Mouse (Mus musculus): ENCODE measurements around the gene Fbxo24. TPM values are rescaled to one million over a fixed set of nuclear protein-coding genes. Genes with fewer than 3 reads are reported as not detected.

Fbxo24 gene
- polyA plus RNA-seq, 1 experiment from 2014 or later = 0.14 TPM

DNA sequence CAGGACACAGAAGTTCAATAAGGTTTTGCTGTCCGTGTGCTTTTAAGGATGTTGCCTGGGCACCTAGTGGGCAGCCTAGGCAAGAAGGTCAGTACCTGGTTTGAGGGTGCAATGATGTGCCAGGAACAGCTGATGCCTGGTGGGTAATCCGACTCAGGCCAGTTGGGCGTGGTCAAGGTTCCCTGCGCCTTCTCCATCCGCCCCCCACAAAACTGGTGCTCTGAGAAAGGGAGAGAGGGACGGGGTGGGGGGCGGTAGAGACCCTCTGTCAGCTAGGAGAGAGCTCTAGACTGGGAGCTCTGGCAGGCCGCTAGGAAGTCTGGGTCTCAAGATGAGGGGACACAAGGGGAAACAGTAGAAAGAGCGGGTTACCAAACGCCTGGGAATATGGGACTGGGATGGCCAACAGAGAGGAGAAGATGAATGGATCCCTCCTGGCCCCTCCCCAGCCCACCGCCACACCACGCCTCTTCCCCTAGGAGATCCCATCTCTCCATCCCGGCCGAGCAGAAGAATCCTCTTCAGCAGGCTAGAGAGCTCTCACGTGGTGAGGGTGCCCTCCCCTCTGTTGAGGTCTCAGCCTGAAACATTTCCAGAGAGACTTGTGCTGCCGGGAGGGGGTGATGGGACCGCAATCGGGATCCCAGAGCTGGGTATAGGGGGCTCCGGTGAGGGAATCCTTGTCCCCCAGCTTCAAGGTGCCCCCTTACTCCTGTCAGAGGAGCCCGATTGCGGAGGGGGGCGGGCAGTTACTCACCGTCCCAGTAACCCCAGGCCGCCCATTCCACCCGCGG, 20.7 kb downstream of the Fbxo24 start:
- Histone ChIP-seq H3K4me3 (ENCODE audit: low read depth, low read length) (peak overlapping the region; percentile 16; the same call in 1 of the 2 replicates), H3K4me1 (ENCODE audit: control insufficient read depth, insufficient read depth, low read length) (peaks cover 37% of the 10 kb centered on the region), H3K9me3 (ENCODE audit: control insufficient read depth, low read depth, low read length) (no peaks in the 10 kb centered on the region), H3K36me3 (ENCODE audit: control insufficient read depth, insufficient read depth, low read length) (peaks cover 10% of the 10 kb centered on the region; the same call in 1 of the 2 replicates), H3K27me3 (ENCODE audit: control insufficient read depth, insufficient read depth, low read length) (no peaks in the 10 kb centered on the region), H3K4me2 (replicated peaks; ENCODE audit: low read depth, low read length) (peak overlapping the region; percentile 40), H3K9ac (replicated peaks; ENCODE audit: low read depth, low read length) (0 out of 2 replicates have a peak overlapping the region, but pooled peaks have one; percentile 3), H3K27ac (ENCODE audit: low read length) (no peak overlapping the region)
- ATAC-seq (ENCODE audit: insufficient number of reproducible peaks, insufficient read depth, low FRiP score, low read depth) = no peak
- WGBS = 22% methylated on average over 26 of the region's 26 CpGs

DNA sequence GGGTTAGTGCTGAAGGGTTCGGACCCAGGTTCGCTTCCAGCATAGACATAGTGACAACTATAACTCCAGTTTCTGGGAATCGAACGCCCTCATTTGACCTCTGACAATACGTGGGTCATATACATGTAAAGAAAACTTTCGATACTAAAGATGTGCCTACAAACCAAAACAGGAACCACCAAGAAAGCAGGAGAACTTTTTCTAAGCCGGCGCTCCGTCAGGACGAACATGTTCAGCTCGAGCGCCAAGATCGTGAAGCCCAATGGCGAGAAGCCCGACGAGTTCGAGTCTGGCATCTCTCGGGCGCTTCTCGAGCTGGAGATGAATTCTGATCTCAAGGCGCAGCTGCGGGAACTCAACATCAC, 27.5 kb downstream of the Fbxo24 start:
- H3K27ac ChIP-seq (ENCODE audit: low read length) = peak overlapping the region; percentile 58; the same call in 1 of the 2 replicates
- H3K36me3 ChIP-seq (ENCODE audit: control insufficient read depth, insufficient read depth, low read length) = peaks cover 2% of the 10 kb centered on the region; the same call in 1 of the 2 replicates
- H3K9ac ChIP-seq (replicated peaks; ENCODE audit: low read depth, low read length) = peak overlapping the region; percentile 73; the same call in 1 of the 2 replicates
- no peaks in the 10 kb centered on the region for H3K27me3 ChIP-seq (ENCODE audit: control insufficient read depth, insufficient read depth, low read length)
- H3K9me3 ChIP-seq (ENCODE audit: control insufficient read depth, low read depth, low read length) = no peaks in the 10 kb centered on the region
- H3K4me3 ChIP-seq (ENCODE audit: low read depth, low read length) = peak overlapping the region; percentile 64
- H3K4me1 ChIP-seq (ENCODE audit: control insufficient read depth, insufficient read depth, low read length) = peaks cover 16% of the 10 kb centered on the region
- under 1% methylated on average over 22 of the region's 22 CpGs for WGBS
- peak overlapping the region; percentile 66 for H3K4me2 ChIP-seq (replicated peaks; ENCODE audit: low read depth, low read length)
- ATAC-seq (ENCODE audit: insufficient number of reproducible peaks, insufficient read depth, low FRiP score, low read depth) = no peak

DNA sequence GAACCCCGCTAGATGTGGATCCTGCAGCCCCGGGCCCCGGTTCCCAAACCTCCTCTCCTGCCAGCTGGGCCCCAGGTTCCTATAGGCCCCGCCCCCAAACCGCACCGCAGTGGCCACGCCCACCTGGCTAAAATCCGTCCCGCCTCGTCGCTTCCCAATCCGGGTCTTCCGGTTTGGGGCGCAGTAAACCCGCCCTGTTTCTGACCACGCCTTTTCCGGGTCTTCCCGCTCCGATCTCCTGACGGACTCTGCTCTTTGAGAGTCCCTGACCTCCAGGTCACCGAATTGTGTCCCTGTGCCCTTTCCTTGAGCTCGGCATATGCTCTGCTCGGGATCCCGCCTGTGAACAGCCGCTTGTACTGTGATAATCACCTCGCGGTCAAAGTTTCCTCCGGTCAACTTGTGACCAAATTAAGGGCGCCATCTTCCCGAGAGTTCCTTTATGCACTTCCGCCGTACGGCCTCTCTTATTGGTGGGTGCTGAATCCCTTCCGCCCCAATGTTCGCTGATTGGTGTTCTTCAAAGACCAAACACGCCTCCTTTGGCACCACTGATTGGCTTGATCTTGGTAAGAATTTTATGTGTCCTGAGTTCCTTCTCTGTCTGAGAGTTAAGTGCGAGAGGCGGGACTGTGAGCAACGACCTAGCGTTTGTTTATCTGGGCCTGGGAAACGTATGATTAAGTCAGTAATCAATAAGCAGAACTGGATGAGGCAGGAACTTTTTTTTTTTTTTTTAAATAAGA, 28.0 kb downstream of the Fbxo24 start, which contains the start of gene Mospd3:
Gene Mospd3, minus strand, starts transcription at position 440 of the 746 bp plus-strand sequence.
- Histone ChIP-seq H3K9ac (replicated peaks; ENCODE audit: low read depth, low read length) (peak within 1 kb of the TSS; percentile 73), H3K36me3 (ENCODE audit: control insufficient read depth, insufficient read depth, low read length) (peaks cover 2% of the 10 kb centered on the region; the same call in 1 of the 2 replicates), H3K9me3 (ENCODE audit: control insufficient read depth, low read depth, low read length) (no peaks in the 10 kb centered on the region), H3K4me3 (ENCODE audit: low read depth, low read length) (peak within 1 kb of the TSS; percentile 64), H3K27me3 (ENCODE audit: control insufficient read depth, insufficient read depth, low read length) (no peaks in the 10 kb centered on the region), H3K4me1 (ENCODE audit: control insufficient read depth, insufficient read depth, low read length) (peaks cover 16% of the 10 kb centered on the region), H3K4me2 (replicated peaks; ENCODE audit: low read depth, low read length) (peak within 1 kb of the TSS; percentile 81), H3K27ac (ENCODE audit: low read length) (peak within 1 kb of the TSS; percentile 58; the same call in 1 of the 2 replicates)
- under 1% methylated on average over 41 of the region's 41 CpGs for WGBS
- peak; percentile 96 for ATAC-seq (ENCODE audit: insufficient number of reproducible peaks, insufficient read depth, low FRiP score, low read depth)

DNA sequence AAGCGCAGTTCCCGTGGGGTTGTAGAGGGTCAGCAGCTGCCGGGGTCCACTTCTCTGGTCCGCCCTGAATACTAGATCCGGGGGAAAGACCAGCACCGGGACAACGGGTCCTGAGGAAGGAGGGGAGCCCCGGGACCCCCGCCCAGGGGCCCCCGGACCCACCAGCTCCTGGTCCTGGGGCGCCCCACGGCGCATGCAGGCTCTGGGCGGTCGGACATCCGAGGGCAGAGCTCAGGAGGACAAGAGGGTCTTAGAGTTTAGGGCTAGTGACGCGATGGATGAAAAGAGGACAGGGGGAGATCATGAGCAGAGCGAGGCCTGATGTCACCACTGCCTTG, 28.6 kb downstream of the Fbxo24 start:
- 2% methylated on average over 19 of the region's 19 CpGs for WGBS
- no peak; the same call in 1 of the 2 replicates for ATAC-seq (ENCODE audit: insufficient number of reproducible peaks, insufficient read depth, low FRiP score, low read depth)

DNA sequence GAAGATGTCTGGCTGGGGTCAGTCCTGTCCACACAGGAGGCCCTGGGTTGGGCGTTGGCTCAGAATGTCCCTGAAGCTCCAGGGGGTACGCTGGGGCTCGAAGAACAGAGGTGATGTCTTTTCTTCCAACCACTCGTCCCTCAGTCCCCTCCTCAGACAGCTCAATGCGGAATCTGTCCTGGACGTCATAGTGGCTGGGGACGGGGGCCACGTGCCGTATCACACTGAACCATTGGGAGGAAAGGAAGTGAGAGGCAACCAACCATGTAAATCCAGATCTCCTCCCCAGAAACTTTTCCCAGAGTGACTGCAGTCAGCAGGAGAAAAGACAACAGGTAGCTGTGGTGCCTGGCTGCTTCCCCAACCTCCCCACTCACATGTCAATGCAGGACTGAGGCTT, 29.2 kb downstream of the Fbxo24 start:
- Histone ChIP-seq H3K9ac (replicated peaks; ENCODE audit: low read depth, low read length) (peak overlapping the region; percentile 73), H3K4me2 (replicated peaks; ENCODE audit: low read depth, low read length) (peak overlapping the region; percentile 81), H3K27me3 (ENCODE audit: control insufficient read depth, insufficient read depth, low read length) (no peaks in the 10 kb centered on the region), H3K4me3 (ENCODE audit: low read depth, low read length) (peak overlapping the region; percentile 64), H3K36me3 (ENCODE audit: control insufficient read depth, insufficient read depth, low read length) (0 out of 2 replicates have a peak, but pooled peaks cover 2% of the 10 kb centered on the region), H3K9me3 (ENCODE audit: control insufficient read depth, low read depth, low read length) (no peaks in the 10 kb centered on the region), H3K4me1 (ENCODE audit: control insufficient read depth, insufficient read depth, low read length) (peaks cover 16% of the 10 kb centered on the region), H3K27ac (ENCODE audit: low read length) (no peak overlapping the region; the same call in 1 of the 2 replicates)
- no peak for ATAC-seq (ENCODE audit: insufficient number of reproducible peaks, insufficient read depth, low FRiP score, low read depth)
- 68% methylated on average over 9 of the region's 9 CpGs for WGBS

More for the DNA sequence above, 28.6 kb downstream of the Fbxo24 start:
- peaks cover 16% of the 10 kb centered on the region for H3K4me1 ChIP-seq (ENCODE audit: control insufficient read depth, insufficient read depth, low read length)
- peak overlapping the region; percentile 64 for H3K4me3 ChIP-seq (ENCODE audit: low read depth, low read length)
- no peaks in the 10 kb centered on the region for H3K27me3 ChIP-seq (ENCODE audit: control insufficient read depth, insufficient read depth, low read length)
- H3K36me3 ChIP-seq (ENCODE audit: control insufficient read depth, insufficient read depth, low read length) = 0 out of 2 replicates have a peak, but pooled peaks cover 2% of the 10 kb centered on the region
- peak overlapping the region; percentile 73 for H3K9ac ChIP-seq (replicated peaks; ENCODE audit: low read depth, low read length)
- peak overlapping the region; percentile 81 for H3K4me2 ChIP-seq (replicated peaks; ENCODE audit: low read depth, low read length)
- H3K27ac ChIP-seq (ENCODE audit: low read length) = 0 out of 2 replicates have a peak overlapping the region, but pooled peaks have one; percentile 18
- no peaks in the 10 kb centered on the region for H3K9me3 ChIP-seq (ENCODE audit: control insufficient read depth, low read depth, low read length)

DNA sequence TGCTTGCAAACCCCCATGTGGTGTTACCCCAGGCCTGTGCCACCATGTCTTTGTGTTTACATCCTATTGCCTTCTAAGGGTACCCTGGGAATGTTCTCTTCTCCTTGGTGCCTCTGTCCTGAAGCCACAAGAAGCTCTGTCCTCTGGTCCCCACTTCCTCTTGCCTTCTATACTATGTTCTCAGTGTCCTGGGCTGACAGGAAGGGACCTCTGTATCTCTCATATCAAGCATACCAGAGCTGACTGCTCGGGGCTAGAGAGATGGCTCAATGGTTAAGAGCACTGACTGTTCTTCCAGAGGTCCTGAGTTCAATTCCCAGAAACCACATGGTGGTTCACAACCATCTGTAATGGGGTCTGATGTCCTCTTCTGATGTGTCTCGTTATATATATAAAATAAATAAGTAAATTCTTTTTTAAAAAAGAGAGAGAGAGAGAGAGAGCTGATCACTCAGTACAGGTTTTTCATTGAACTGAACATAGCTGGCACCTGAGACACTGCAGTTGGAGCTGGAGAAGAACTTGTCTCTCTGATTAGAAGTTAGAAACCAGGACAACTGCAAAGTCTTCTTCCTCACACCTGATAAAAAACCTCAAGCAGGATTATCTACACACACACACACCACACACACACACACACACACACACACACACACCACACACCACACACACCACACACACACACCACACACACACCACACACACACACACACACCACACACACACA, 30.5 kb downstream of the Fbxo24 start:
- Histone ChIP-seq H3K36me3 (ENCODE audit: control insufficient read depth, insufficient read depth, low read length) (0 out of 2 replicates have a peak, but pooled peaks cover 2% of the 10 kb centered on the region), H3K4me2 (replicated peaks; ENCODE audit: low read depth, low read length) (no peak overlapping the region), H3K4me1 (ENCODE audit: control insufficient read depth, insufficient read depth, low read length) (peaks cover 16% of the 10 kb centered on the region), H3K9ac (replicated peaks; ENCODE audit: low read depth, low read length) (no peak overlapping the region), H3K27ac (ENCODE audit: low read length) (no peak overlapping the region), H3K4me3 (ENCODE audit: low read depth, low read length) (no peak overlapping the region), H3K27me3 (ENCODE audit: control insufficient read depth, insufficient read depth, low read length) (no peaks in the 10 kb centered on the region), H3K9me3 (ENCODE audit: control insufficient read depth, low read depth, low read length) (no peaks in the 10 kb centered on the region)
- WGBS = 81% methylated on average over 2 of the region's 2 CpGs
- no peak for ATAC-seq (ENCODE audit: insufficient number of reproducible peaks, insufficient read depth, low FRiP score, low read depth)

DNA sequence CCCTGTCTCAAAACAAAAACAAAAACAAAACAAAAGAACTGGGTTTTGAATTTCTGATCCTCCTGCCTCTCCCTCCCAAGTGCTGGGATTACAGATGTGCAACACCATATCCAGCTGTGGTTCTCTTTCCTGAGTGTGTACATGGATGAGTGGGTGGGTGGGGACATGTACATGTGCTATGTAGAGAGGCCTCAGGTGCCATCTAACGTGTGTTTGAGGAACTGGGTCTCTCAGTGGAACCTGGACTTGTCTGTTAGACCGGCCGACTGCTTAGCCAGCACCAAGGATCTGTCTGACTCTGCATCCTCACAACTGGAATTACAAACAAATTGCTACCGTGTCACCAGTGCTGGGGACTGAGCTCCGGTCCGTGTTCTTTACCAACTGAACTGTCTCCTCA, 31.2 kb downstream of the Fbxo24 start:
- Histone ChIP-seq H3K4me2 (replicated peaks; ENCODE audit: low read depth, low read length) (no peak overlapping the region), H3K4me1 (ENCODE audit: control insufficient read depth, insufficient read depth, low read length) (peaks cover 15% of the 10 kb centered on the region), H3K27me3 (ENCODE audit: control insufficient read depth, insufficient read depth, low read length) (no peaks in the 10 kb centered on the region), H3K27ac (ENCODE audit: low read length) (no peak overlapping the region), H3K9me3 (ENCODE audit: control insufficient read depth, low read depth, low read length) (no peaks in the 10 kb centered on the region), H3K4me3 (ENCODE audit: low read depth, low read length) (no peak overlapping the region), H3K9ac (replicated peaks; ENCODE audit: low read depth, low read length) (no peak overlapping the region), H3K36me3 (ENCODE audit: control insufficient read depth, insufficient read depth, low read length) (0 out of 2 replicates have a peak, but pooled peaks cover 2% of the 10 kb centered on the region)
- 93% methylated on average over 6 of the region's 6 CpGs for WGBS
- no peak for ATAC-seq (ENCODE audit: insufficient number of reproducible peaks, insufficient read depth, low FRiP score, low read depth)
